Mouse (Mus musculus) lung, postnatal 0 days (tissue): ENCODE results near the gene Cers5. TPM values are rescaled to one million over a fixed set of nuclear protein-coding genes. Genes with fewer than 3 reads are reported as not detected.

Source experiments
- ATAC-seq: fragments of 200-750 bp; cut with Nextera tagmentation; 2 replicates; pipeline ENCODE4 v1.8.0; 2017; ENCODE audit warnings: moderate library complexity
- DNase-seq: peaks from one replicate; pipeline ENCODE4 v3.0.0-alpha.2; 2016; ENCODE audit warnings: low spot score
- H3K27ac ChIP-seq: fragments of 300-500 bp; sonication (generic); 2 replicates; pipeline ENCODE4 v1.5.1; 2014; ENCODE audit warnings: antibody characterized with exemption, mild to moderate bottlenecking, low read length, mixed read lengths
- H3K27me3 ChIP-seq: fragments of 300-500 bp; sonication (generic); replicated peaks from 2 replicates; pipeline ENCODE4 v1.6.1; 2014; ENCODE audit warnings: low read length, mixed read lengths; ENCODE audit not compliant: insufficient read depth
- H3K36me3 ChIP-seq: fragments of 300-500 bp; sonication (generic); 2 replicates; pipeline ENCODE4 v1.6.1; 2014; ENCODE audit warnings: low read length, mixed read lengths; ENCODE audit not compliant: insufficient read depth
- H3K4me1 ChIP-seq: fragments of 300-500 bp; sonication (generic); 2 replicates; pipeline ENCODE4 v1.6.1; 2014; ENCODE audit warnings: antibody characterized with exemption, low read depth, low read length, mixed read lengths; ENCODE audit not compliant: insufficient read depth
- H3K4me2 ChIP-seq: fragments of 300-500 bp; sonication (generic); replicated peaks from 2 replicates; pipeline ENCODE4 v1.6.1; 2014; ENCODE audit warnings: low read depth, mild to moderate bottlenecking, low read length, moderate library complexity, mixed read lengths
- H3K4me3 ChIP-seq: fragments of 300-500 bp; sonication (generic); 2 replicates; pipeline ENCODE4 v1.5.1; 2014; ENCODE audit warnings: low read depth, low read length
- H3K9ac ChIP-seq: fragments of 300-500 bp; sonication (generic); replicated peaks from 2 replicates; pipeline ENCODE4 v1.6.1; 2014; ENCODE audit warnings: low read depth, mild to moderate bottlenecking
- H3K9me3 ChIP-seq: fragments of 300-500 bp; sonication (generic); 2 replicates; pipeline ENCODE4 v1.6.1; 2016; ENCODE audit warnings: low read length, mixed read lengths
- CTCF ChIP-seq: IDR thresholded peaks from 2 replicates; pipeline ENCODE4 v1.5.1; 2016; ENCODE audit warnings: antibody characterized with exemption, mild to moderate bottlenecking
- EP300 ChIP-seq: IDR thresholded peaks from 2 replicates; pipeline ENCODE4 v1.6.1; 2016; ENCODE audit warnings: antibody characterized with exemption, mild to moderate bottlenecking, control low read depth
- WGBS: fragments of 180-500 bp; shearing (Covaris S2); extraction: QIAGEN DNeasy Blood & Tissue Kit; methylation state at CpG from one replicate; pipeline ENCODE4 v1.1.7; 2014; 5-methylcytosine and 5-hydroxymethylcytosine counted together
- polyA plus RNA-seq: library from polyadenylated mRNA; unstranded; fragments of >200 nt; fragmentation: Nextera tagmentation; extraction: Ambion mirVana; gene quantifications from 2 replicates; pipeline ENCODE4 v1.2.1, GENCODE M21; 2015

The Cers5 gene
- polyA plus RNA-seq, 1 experiment from 2014 or later = 67.1 TPM

DNA sequence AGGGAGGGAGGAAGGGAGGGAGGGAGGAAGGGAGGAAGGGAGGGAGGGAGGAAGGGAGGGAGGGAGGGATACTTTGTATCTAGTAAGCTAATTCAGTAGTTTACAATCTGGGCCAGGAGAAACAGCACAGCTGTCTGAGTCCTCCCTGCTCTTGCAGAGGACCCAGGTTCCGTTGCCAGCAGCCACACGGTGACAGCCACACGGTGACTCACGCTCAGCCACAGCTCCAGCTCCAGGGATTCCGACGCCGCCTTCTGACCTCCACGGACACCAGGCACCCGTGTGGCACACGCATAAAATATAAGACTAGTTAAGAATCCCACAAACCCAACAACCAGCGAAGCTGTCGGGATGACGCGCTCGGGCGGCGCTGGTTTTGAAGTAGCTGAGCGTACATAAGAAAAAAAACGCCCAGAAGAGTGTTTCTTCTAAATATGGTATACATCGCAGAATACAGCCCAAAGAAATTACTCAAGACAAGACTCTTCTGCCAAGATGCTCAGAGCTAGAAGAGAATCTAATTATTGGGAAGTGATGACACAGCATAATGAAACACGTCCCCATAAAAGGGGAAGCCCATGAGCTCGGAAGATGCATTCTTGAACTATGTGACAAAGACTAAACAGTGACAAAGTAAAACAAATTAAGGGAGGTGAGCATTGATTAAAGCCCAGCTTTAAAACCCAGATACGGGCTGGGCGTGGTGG is 42.0 kb upstream of the Cers5 start:
- no peak for TF ChIP-seq CTCF
- no peak for TF ChIP-seq EP300
- WGBS = 62% methylated on average over 24 of the region's 24 CpGs
- Histone ChIP-seq H3K36me3 (no peaks in the 10 kb centered on the region), H3K9ac (no peak overlapping the region), H3K27ac (peak overlapping the region; percentile 82), H3K4me3 (0 out of 2 replicates have a peak overlapping the region, but pooled peaks have one; percentile 10), H3K9me3 (no peaks in the 10 kb centered on the region), H3K4me1 (no peaks in the 10 kb centered on the region), H3K27me3 (no peaks in the 10 kb centered on the region), H3K4me2 (no peak overlapping the region)
- ATAC-seq = peak; percentile 69
- DNase-seq = peak; percentile 88

DNA sequence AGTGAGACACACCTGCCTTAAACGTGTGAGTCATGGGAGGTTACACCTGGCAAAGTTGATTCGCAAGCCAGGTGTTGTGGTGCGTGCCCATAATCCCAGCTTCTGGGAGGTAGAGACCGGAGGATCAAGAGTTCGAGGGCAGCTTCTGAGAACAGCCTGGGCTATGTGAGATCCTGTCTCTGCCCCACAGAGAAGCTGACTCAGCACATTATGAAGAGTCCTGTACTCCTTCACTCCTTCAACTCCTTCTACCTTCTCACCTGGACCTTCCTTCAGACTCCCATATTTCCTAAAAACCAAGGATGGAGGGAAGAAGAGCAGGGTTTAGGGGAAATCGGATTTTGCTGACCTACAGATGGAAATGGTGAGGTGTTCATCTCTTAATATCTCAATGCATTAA is 41.0 kb upstream of the Cers5 start:
- Histone ChIP-seq H3K4me2 (no peak overlapping the region), H3K4me3 (no peak overlapping the region), H3K9me3 (no peaks in the 10 kb centered on the region), H3K9ac (no peak overlapping the region), H3K4me1 (no peaks in the 10 kb centered on the region), H3K27me3 (no peaks in the 10 kb centered on the region), H3K27ac (no peak overlapping the region), H3K36me3 (no peaks in the 10 kb centered on the region)
- WGBS = 95% methylated on average over 6 of the region's 6 CpGs
- no peak for TF ChIP-seq EP300
- no peak for TF ChIP-seq CTCF
- ATAC-seq = no peak
- no peak for DNase-seq

DNA sequence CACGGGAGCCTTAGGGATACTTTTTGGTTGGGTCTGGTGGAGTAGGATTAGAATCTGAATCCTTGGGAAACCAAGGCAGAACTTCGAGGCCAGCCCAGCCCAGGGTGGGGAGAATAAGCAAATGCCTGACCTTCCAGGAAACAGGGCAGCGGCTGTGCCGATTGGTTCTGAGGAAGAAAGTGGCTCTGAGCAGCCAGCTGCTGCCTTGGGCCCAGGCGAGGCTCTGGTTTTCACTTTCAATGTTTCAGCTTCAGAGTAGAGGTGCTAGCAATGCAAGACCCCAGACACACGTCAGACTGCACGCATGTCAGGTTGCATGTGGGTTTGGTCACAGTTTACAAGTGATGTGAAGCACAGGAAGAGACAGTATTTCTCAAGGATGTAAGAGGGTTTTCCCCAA is 39.4 kb upstream of the Cers5 start:
- WGBS = 61% methylated on average over 7 of the region's 7 CpGs
- 0 out of 2 replicates have a peak overlapping the region, but pooled peaks have one; percentile 6 for H3K27ac ChIP-seq

DNA sequence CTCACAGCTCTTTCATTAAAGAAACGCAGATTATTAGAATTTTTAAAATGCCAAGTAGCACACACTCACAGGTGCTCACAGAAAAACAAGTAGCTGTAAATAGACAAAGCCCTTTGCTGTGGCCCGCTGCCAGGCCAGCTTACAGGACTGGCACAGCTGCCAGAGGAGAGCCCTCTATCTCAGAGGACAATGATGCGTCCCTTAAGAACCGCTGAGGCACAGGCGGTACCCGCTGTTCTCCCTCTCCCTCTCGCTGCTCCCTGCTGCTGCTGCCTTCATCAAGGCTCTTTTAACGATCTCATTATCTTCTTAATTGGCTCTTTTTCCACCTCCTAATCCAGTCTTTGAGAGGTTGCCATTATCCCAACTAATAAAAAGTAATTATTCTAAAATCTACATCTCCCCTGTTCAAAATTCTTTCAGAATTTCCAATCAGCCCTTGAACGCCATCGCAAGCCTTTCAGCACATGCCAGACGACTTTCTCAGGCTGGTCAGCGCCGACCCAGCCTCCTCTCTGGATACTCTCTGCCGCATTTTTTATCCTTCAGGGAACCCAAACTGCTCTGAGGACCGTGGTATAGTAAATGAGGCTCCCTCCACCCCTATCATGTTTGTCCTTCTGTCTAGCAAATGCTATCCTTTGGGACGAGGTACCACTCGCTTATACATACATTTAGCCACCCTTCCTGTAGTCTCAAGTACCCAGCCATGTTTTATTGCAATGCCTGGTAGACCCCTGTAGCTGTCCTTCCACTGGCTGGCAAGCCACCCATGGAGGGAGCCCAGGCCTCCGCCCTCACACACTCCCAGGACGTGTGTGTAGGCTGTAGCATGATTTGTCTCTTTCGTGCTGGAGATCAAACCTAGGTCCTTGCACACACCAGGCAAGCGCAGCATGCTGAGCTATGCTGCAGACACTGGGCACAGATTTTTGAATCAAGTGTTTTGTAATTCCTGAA is 35.4 kb upstream of the Cers5 start:
- H3K4me1 ChIP-seq = peaks cover 4% of the 10 kb centered on the region; the same call in 1 of the 2 replicates
- no peak overlapping the region for H3K4me2 ChIP-seq
- 69% methylated on average over 21 of the region's 21 CpGs for WGBS

More for the DNA sequence above, 39.4 kb upstream of the Cers5 start:
- H3K4me3 ChIP-seq = no peak overlapping the region
- no peak for DNase-seq
- no peak for ATAC-seq
- no peak overlapping the region for H3K4me2 ChIP-seq
- H3K27me3 ChIP-seq = no peaks in the 10 kb centered on the region
- TF ChIP-seq CTCF = no peak
- no peak for TF ChIP-seq EP300
- H3K36me3 ChIP-seq = no peaks in the 10 kb centered on the region
- no peaks in the 10 kb centered on the region for H3K9me3 ChIP-seq
- no peak overlapping the region for H3K9ac ChIP-seq
- no peaks in the 10 kb centered on the region for H3K4me1 ChIP-seq

DNA sequence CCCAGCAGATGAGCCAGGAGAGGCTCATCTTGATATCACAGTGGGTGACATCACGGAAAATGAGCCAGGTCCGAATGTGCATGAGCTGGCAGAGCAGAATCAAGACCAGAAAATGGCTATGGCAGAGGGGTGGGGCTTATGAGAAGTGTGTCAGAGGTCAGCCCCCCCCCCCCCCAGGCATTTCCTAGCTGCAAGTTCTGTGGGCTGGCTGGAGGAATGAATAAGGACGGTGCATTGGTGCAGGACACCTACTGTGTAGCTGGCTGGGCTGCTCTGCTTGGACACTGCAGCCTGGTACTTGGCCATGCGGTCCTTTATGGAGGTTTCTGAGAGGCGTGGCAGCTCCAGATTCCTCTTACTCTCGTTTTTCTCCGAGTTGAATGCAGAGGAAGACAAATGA is 33.5 kb upstream of the Cers5 start:
- Histone ChIP-seq H3K4me3 (no peak overlapping the region), H3K36me3 (no peaks in the 10 kb centered on the region; the same call in 1 of the 2 replicates), H3K9me3 (no peaks in the 10 kb centered on the region), H3K4me2 (no peak overlapping the region), H3K9ac (no peak overlapping the region), H3K27ac (no peak overlapping the region), H3K4me1 (peaks cover 4% of the 10 kb centered on the region; the same call in 1 of the 2 replicates), H3K27me3 (no peaks in the 10 kb centered on the region)
- DNase-seq = no peak
- TF ChIP-seq EP300 (no peak), CTCF (no peak)
- 60% methylated on average over 7 of the region's 7 CpGs for WGBS
- ATAC-seq = no peak

More for the DNA sequence above, 35.4 kb upstream of the Cers5 start:
- DNase-seq (no peak), ATAC-seq (no peak)
- Histone ChIP-seq H3K36me3 (no peaks in the 10 kb centered on the region; the same call in 1 of the 2 replicates), H3K9me3 (no peaks in the 10 kb centered on the region), H3K27ac (no peak overlapping the region), H3K27me3 (no peaks in the 10 kb centered on the region), H3K4me3 (no peak overlapping the region), H3K9ac (no peak overlapping the region)
- TF ChIP-seq CTCF (no peak), EP300 (no peak)

DNA sequence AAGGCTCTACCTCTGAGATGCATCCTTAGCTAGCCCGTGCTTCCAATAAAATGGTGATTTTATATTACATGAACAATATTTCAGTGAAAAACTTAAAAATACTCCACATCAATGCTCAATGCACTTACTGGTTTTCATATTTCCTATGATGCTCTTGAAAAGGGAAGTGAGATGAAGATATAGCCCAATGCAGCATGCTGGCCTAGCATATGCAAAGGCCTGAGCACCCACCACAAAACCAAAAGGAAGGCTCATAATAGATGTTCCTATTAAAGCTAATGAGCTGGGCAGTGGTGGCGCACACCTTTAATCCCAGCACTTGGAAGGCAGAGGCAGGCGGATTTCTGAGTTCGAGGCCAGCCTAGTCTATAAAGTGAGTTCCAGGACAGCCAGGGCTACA is 33.0 kb upstream of the Cers5 start:
- H3K4me2 ChIP-seq = no peak overlapping the region
- 97% methylated on average over 4 of the region's 4 CpGs for WGBS
- no peak overlapping the region for H3K27ac ChIP-seq
- no peak for TF ChIP-seq CTCF
- no peak for TF ChIP-seq EP300
- no peaks in the 10 kb centered on the region for H3K9me3 ChIP-seq
- peaks cover 4% of the 10 kb centered on the region; the same call in 1 of the 2 replicates for H3K4me1 ChIP-seq
- H3K4me3 ChIP-seq = no peak overlapping the region
- DNase-seq (no peak), ATAC-seq (no peak)
- no peaks in the 10 kb centered on the region for H3K27me3 ChIP-seq
- H3K9ac ChIP-seq = no peak overlapping the region
- no peaks in the 10 kb centered on the region; the same call in 1 of the 2 replicates for H3K36me3 ChIP-seq
